17 mouse cellular contexts compared by ENCODE assay signal in genomic region chr13:112809504-112810247, GRCm38 (mm10). TPM values are rescaled to one million over a fixed set of nuclear protein-coding genes. Genes with fewer than 3 reads are reported as not detected.
A peak's percentile ranks its signal among the peaks of the same experiment; 100 is the strongest.
DNase-seq lines count a peak whose midpoint lies in the region; ATAC-seq and TF ChIP-seq lines count a peak whose summit lies in the region.
"Had no signal": no experiment of that assay in that cellular context is flagged by ENCODE, and none has a peak within 500 bp of the region (broad histone marks: within the 10 kb centered on the region; RNA-seq: fewer than 3 reads in every experiment).

No protein-coding gene starts in this region.

- no peak overlapping the region for H3K4me2 ChIP-seq in heart, embryonic 12.5 days
- no peak overlapping the region for H3K4me2 ChIP-seq in lung, postnatal 0 days (replicated peaks; ENCODE audit: low read depth, low read length)
- H3K4me2 ChIP-seq in liver, embryonic 13.5 days = peak overlapping the region; percentile 10
- H3K4me2 ChIP-seq: limb, embryonic 15.5 days; neural tube, embryonic 13.5 days had no signal

- 55% methylated on average over 7 of the region's 7 CpGs for WGBS in heart, embryonic 12.5 days
- WGBS in heart, embryonic 10.5 days = 67% methylated on average over 7 of the region's 7 CpGs
- 57% methylated on average over 7 of the region's 7 CpGs for WGBS in lung, postnatal 0 days
- WGBS in lung, adult 2 months = 52% methylated on average over 7 of the region's 7 CpGs
- WGBS in liver, embryonic 13.5 days (ENCODE audit: insufficient replicate concordance) = 47% methylated on average over 7 of the region's 7 CpGs

- H3K27me3 ChIP-seq in heart, embryonic 12.5 days (replicated peaks) = no peaks in the 10 kb centered on the region
- no peaks in the 10 kb centered on the region for H3K27me3 ChIP-seq in heart, embryonic 10.5 days (ENCODE audit: insufficient read depth, poor library complexity, severe bottlenecking)
- no peaks in the 10 kb centered on the region for H3K27me3 ChIP-seq in lung, postnatal 0 days (replicated peaks; ENCODE audit: insufficient read depth, low read length)
- no peaks in the 10 kb centered on the region for H3K27me3 ChIP-seq in liver, embryonic 13.5 days
- H3K27me3 ChIP-seq: limb, embryonic 15.5 days; neural tube, embryonic 13.5 days had no signal

- DNase-seq in heart, embryonic 10.5 days (ENCODE audit: low spot score) = no peak
- DNase-seq in lung, postnatal 0 days (ENCODE audit: low spot score) = no peak
- no peak for DNase-seq in lung, adult 2 months
- no peak for DNase-seq in liver, embryonic 13.5 days
- DNase-seq in cerebellum, postnatal 10 days = no peak
- DNase-seq in frontal cortex, adult 2 months (ENCODE audit: extremely low spot score in 1 of 2, low spot score in 1 of 2) = no peak
- DNase-seq: adrenal gland, postnatal 25 days; cerebellum, adult 9-11 months; gastrocnemius, postnatal 10 days; kidney, postnatal 25 days; thymus, adult 2 months had no signal

- H3K36me3 ChIP-seq in heart, embryonic 12.5 days = peaks cover 21% of the 10 kb centered on the region
- peaks cover 17% of the 10 kb centered on the region for H3K36me3 ChIP-seq in heart, embryonic 10.5 days
- H3K36me3 ChIP-seq in lung, postnatal 0 days (ENCODE audit: insufficient read depth, low read length) = peaks cover 11% of the 10 kb centered on the region; the same call in 1 of the 2 replicates
- peaks cover 19% of the 10 kb centered on the region for H3K36me3 ChIP-seq in liver, embryonic 13.5 days

- no peak for TF ChIP-seq EP300 in lung, postnatal 0 days (IDR thresholded peaks at IDR 0.05)

- TF ChIP-seq CTCF in lung, postnatal 0 days (IDR thresholded peaks at IDR 0.05) = no peak
- no peak for TF ChIP-seq CTCF in lung, adult 2 months (IDR thresholded peaks at IDR 0.05; ENCODE audit: insufficient read depth, low read length)

- no peak overlapping the region for H3K4me3 ChIP-seq in heart, embryonic 12.5 days
- H3K4me3 ChIP-seq in heart, embryonic 10.5 days = no peak overlapping the region
- no peak overlapping the region for H3K4me3 ChIP-seq in lung, postnatal 0 days (ENCODE audit: low read depth, low read length)
- H3K4me3 ChIP-seq in lung, adult 2 months (replicated peaks; ENCODE audit: extremely low read depth, low read depth, low read length) = no peak overlapping the region
- no peak overlapping the region for H3K4me3 ChIP-seq in liver, embryonic 13.5 days (replicated peaks)
- H3K4me3 ChIP-seq: erythroblast, embryonic 14.5 days; limb, embryonic 15.5 days; neural tube, embryonic 13.5 days had no signal

- no peak for TF ChIP-seq POLR2A in lung, adult 2 months (IDR thresholded peaks at IDR 0.05; ENCODE audit: borderline replicate concordance, extremely low read depth, low read depth, low read length)

- no peaks in the 10 kb centered on the region for H3K9me3 ChIP-seq in heart, embryonic 12.5 days (replicated peaks)
- H3K9me3 ChIP-seq in heart, embryonic 10.5 days = no peaks in the 10 kb centered on the region
- H3K9me3 ChIP-seq in lung, postnatal 0 days (ENCODE audit: low read length) = no peaks in the 10 kb centered on the region
- H3K9me3 ChIP-seq in liver, embryonic 13.5 days (replicated peaks) = no peaks in the 10 kb centered on the region
- H3K9me3 ChIP-seq: limb, embryonic 15.5 days; neural tube, embryonic 13.5 days had no signal

- peaks cover 23% of the 10 kb centered on the region for H3K4me1 ChIP-seq in heart, embryonic 12.5 days (replicated peaks)
- H3K4me1 ChIP-seq in heart, embryonic 10.5 days = peaks cover 15% of the 10 kb centered on the region
- no peaks in the 10 kb centered on the region for H3K4me1 ChIP-seq in lung, postnatal 0 days (ENCODE audit: insufficient read depth, low read depth, low read length)
- peaks cover 10% of the 10 kb centered on the region for H3K4me1 ChIP-seq in lung, adult 2 months (ENCODE audit: control insufficient read depth, insufficient read depth, low read length)
- H3K4me1 ChIP-seq in liver, embryonic 13.5 days (replicated peaks) = peaks cover 62% of the 10 kb centered on the region

- H3K27ac ChIP-seq in heart, embryonic 12.5 days (ENCODE audit: poor library complexity, severe bottlenecking) = 0 out of 2 replicates have a peak overlapping the region, but pooled peaks have one; percentile 16
- no peak overlapping the region for H3K27ac ChIP-seq in heart, embryonic 10.5 days
- H3K27ac ChIP-seq in lung, postnatal 0 days (ENCODE audit: low read length) = peak overlapping the region; percentile 26; the same call in 1 of the 2 replicates
- H3K27ac ChIP-seq in liver, embryonic 13.5 days = peak overlapping the region; percentile 82
- H3K27ac ChIP-seq: neural tube, embryonic 13.5 days had no signal

- no peak for ATAC-seq in heart, embryonic 12.5 days (ENCODE audit: insufficient number of reproducible peaks, low FRiP score)
- ATAC-seq in lung, postnatal 0 days = no peak
- ATAC-seq in liver, embryonic 13.5 days (ENCODE audit: low read depth) = peak; percentile 52
- no peak for ATAC-seq in erythroblast, adult 5-6 weeks (replicated peaks; ENCODE audit: low FRiP score, poor library complexity, severe bottlenecking)
- ATAC-seq: forebrain, embryonic 16.5 days had no signal

- H3K9ac ChIP-seq in heart, embryonic 12.5 days = no peak overlapping the region
- no peak overlapping the region for H3K9ac ChIP-seq in lung, postnatal 0 days (replicated peaks; ENCODE audit: low read depth)
- H3K9ac ChIP-seq in liver, embryonic 13.5 days = peak overlapping the region; percentile 10
- H3K9ac ChIP-seq: limb, embryonic 15.5 days; neural tube, embryonic 13.5 days had no signal

RNA-seq across cellular contexts. Expression of gene Plpp1, which starts 9.1 kb away (rescaled TPM):
- 46.9 and 49.0 TPM in 2 replicates for polyA plus RNA-seq in heart, embryonic 12.5 days (2016; fragmentation: Nextera tagmentation; extraction: Ambion mirVana)
- 39.6 and 41.3 TPM in 2 replicates for polyA plus RNA-seq in heart, embryonic 10.5 days (2016; fragmentation: Nextera tagmentation; extraction: Ambion mirVana)
- polyA plus RNA-seq in lung, postnatal 0 days (2015; fragmentation: Nextera tagmentation; extraction: Ambion mirVana) = 247 and 292 TPM in 2 replicates
- 171 and 191 TPM in 2 replicates for polyA plus RNA-seq in lung, adult 2 months (2012; rRNA removed)
- polyA plus RNA-seq in liver, embryonic 13.5 days (2015; fragmentation: Nextera tagmentation; extraction: Ambion mirVana) = 31.8 and 32.2 TPM in 2 replicates
- total RNA-seq in erythroblast, adult 5-6 weeks (2015; ENCODE audit: low replicate concordance) = 89.2 and 96.3 TPM in 2 replicates
- 68.1 and 85.5 TPM in 2 replicates for total RNA-seq in erythroblast, adult 5-6 weeks (2017; ENCODE audit: low replicate concordance)
- 27.1 and 29.7 TPM in 2 replicates for polyA plus RNA-seq in frontal cortex, adult 2 months (2012; rRNA removed)
